Mouse (Mus musculus): Measurements from ENCODE around the gene Gm11985.

The Gm11985 gene

DNA sequence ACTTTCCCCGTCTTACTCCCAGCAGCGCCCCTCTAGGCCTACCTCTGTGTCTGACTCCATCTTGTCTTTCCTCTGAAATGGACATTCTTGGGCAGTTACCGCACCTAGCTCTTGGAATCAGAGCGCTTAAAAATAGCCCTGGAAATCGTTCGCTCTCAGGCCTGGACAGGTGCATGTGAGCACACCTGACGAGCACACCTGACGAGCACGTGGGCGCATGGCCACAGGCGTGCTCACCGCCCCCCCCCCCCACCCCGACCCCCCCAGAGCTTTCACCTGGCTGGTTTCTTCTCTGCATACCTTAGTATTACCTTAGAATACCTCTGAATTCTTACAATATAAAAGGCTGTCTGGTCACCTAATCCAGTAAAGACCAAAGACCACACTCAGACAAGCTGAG is at the start of gene Gm11985:
Gene Gm11985, minus strand, starts transcription at position 101 of the 400 bp plus-strand sequence.
- DNase-seq (ENCODE audit: low read depth, low spot score), result no peak

DNA sequence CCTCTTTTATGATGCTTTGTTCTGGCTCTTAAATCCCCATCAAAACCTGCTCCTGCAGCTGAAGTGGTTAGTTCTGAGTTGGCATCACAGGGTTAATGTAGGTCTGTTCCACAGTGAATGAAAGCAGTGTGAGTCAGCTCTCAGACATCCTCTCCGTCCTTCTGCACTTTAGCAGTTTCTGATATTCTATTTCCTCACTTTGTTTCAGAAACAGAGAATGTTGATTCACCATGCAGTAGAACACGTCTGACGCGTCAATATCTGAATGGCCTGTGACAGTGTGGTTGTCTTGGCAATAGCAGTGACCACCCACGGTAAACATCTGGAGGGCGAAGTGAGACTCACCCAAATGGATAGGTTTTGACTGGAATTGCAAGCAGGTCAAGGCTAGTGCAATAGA is 49.3 kb upstream of the Gm11985 start:
- no peak for DNase-seq (ENCODE audit: low read depth, low spot score)

DNA sequence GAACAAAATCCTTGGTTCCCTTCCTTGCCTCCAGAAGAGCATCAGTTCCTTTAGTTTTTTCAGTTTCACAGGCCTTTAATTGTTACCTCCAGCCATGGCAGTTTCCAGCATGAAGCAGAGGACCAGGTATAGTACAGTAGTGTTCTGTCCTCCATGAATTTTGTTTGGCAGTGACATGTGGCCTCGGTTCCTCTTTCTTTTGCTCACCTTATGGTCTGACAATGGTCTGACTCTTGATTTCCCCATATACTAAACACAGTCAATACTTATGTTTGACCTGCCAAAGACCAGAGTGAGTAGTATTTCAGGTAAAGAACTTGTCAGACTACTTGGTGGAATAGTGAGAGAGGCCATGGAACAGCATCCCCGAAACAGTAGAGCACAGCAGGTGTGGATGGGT is 48.4 kb upstream of the Gm11985 start:
- no peak for DNase-seq (ENCODE audit: low read depth, low spot score)

DNA sequence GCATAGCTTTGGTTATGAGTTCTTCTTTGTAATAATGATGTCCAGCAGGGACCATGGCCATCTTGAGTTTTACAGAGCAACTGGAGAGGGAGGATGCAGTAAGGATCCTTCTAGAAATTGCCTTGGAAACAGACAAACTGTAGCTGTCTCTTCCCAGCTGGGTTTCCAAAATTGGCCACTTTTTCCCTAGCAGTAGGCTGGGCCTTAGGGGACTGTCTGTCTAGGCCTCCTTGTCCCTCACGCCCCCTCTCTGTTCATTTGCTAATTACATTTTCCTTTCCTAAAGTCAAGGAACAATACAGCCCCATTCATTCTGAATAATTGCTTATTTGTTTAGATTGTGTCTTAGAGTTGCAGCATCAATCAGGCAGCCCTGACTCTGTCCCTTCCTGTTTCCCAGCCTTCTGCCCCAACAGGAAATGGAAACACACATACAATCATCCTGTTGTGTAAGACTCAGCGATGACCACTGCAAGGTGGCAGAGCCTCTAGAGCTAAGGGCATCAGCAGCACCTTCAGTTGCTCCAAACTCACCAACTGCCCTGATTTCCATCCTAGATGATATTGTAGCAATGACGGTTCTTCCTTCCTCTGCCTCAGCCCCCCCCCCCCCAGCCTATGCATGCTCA is 46.7 kb upstream of the Gm11985 start:
- peak; percentile 28 for DNase-seq (ENCODE audit: low read depth, low spot score)

DNA sequence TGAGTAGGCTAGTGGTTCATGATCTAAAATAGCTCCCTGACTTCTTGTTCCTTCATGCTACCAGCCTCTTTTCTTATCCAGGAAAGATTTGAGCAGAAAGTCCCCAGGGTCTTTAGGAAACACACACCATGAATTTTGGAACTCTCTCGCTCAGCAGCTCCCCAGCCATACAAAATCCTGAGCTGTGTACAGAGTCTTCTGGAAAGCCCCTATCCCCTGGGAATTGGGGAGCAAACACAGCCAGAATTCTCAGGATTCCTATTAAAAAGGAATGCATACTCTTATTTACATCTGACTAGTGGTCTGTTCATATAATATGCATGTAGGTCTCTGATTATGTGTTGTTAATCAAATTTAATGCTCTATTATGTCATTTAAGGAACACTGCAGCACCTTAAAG is 46.1 kb upstream of the Gm11985 start:
- DNase-seq (ENCODE audit: low read depth, low spot score), result no peak

DNA sequence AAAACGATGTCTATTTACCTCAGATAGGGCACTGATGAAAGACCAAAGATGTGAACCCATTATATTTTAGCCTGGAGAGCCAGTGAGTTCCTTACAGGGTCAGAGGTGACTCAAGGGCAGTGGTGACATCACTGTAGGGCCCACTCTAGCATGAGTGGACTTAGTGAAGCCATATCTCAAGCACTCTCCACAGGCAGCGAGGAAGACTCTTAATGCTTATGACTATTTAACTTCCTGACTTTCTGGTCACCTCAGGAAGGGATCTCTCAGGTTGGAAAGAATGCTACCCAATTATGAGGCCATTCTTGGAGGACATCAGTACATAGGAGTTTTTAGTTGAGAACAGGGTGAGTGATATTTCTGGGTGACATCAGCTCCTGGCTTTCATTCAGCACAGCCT is 45.0 kb upstream of the Gm11985 start:
- DNase-seq (ENCODE audit: low read depth, low spot score), result no peak

DNA sequence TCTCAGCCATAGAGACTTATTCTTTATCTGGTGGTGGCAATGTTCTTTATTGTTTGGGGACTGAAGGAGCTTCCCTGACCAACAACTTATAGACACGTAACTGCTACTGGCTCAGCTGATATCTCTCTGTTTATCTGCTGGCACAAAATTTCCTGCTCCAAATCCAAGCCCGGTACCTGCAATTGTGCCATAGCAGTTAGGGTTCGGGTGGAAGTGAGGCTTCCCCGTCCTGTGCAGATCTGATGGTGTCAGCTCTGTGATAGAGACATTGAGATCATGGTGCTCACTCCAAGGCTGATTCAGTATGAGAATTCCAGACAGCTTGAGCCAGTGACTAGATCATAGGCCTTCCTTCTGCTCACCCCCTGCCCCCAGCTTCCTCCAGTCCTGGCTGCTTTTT is 43.6 kb upstream of the Gm11985 start:
- no peak for DNase-seq (ENCODE audit: low read depth, low spot score)

- DNase-seq (ENCODE audit: low read depth, low spot score), result no peak
These were observed 41.6 kb upstream of the Gm11985 start for GRCm38 (mm10) chr11:7230000-7230399.

DNA sequence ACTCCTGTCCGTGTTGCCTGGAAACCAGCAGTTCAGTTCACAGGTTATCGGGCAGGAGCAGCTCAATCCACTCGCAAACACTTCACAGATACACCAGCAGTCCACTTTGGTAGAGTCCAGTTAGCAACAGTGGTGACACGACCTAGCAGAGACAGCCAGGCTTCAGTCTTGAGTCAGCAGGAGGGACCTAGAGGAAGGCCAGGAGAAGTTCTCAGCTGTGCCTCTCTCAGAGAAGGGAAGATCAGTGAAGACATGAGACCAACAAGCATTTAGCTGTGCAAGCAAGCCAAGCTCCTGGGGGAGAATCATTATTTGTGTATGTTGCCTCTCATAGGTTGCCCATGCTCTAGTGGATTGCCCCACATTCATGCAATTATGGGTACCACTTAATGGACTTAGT is 39.7 kb upstream of the Gm11985 start:
- no peak for DNase-seq (ENCODE audit: low read depth, low spot score)

DNA sequence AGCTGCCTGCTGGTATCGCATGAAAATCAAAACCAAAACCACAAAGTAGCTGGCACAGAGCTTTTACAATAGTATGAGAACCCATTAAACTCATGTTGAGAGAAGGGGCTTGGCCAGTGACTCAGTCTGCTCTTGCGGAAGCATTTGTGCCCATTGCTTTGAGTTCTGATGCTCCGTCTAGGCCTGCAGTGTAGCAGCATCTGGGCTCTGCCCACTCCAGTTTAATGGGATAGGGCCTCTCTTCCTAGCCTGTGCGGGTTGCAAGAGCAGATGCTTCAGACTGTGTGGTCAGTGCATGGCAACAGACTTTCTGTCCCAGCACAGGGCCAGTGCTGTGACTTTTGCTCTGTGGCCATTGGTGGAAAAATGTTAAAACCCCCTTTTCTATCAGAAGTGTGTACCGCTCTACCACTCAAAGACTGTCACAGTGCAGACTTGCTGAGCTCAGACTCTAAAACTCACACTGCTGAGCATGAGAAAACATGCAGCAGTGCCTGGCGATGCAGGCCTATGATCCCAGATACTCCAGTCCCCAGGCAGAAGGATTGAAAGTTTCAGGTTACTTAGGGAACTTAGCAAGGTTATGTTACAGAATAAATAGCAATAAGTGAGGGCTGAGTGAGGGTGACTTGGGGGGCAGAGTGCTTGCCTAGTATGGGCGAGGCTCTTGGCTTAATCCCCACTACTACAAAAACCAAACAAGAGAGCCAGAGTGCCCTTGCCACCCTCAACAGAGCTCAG is 38.6 kb upstream of the Gm11985 start:
- DNase-seq (ENCODE audit: low read depth, low spot score), result no peak

GRCm38 (mm10) chr11:7226200-7226599 is 37.8 kb upstream of the Gm11985 start:
- no peak for DNase-seq (ENCODE audit: low read depth, low spot score)

DNA sequence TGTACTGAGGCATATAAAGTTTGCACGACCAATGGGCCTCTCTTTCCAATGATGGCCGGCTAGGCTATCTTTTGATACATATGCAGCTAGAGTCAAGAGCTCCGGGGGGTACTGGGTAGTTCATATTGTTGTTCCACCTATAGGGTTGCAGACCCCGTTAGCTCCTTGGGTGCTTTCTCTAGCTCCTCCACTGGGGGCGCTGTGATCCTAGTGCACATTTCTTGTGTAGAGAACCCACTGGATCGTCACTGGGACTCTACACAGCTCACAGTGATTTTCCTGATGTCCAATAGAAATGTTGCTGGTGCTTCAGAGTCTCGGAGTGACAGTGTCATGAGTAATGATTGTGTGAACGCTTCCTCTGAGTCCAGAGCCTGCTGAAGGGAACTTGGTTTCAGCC is 33.5 kb upstream of the Gm11985 start:
- peak; percentile 73 for DNase-seq (ENCODE audit: low read depth, low spot score)

DNA sequence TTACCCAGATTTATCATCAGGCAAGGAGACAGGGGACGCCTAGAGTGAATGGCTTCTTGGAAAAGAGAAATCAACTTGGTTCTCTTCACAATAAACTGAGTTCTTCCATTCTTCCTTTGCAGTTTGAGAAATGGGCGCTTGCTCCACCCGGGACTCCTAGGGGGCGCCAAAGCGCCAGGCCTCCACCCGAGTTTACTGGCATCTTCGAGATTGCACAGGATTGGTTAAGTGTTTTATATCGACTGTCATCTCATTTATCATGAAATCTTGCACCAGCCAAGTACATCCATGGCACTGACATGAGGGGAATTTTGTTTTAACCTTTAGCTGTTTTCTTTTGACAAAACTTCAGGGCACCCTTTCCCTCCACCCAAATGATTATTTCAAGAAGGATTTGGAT is 27.3 kb upstream of the Gm11985 start:
- DNase-seq (ENCODE audit: low read depth, low spot score), result peak; percentile 56

- peak; percentile 74 for DNase-seq (ENCODE audit: low read depth, low spot score)
These were observed 26.4 kb upstream of the Gm11985 start for GRCm38 (mm10) chr11:7214761-7215160.

DNA sequence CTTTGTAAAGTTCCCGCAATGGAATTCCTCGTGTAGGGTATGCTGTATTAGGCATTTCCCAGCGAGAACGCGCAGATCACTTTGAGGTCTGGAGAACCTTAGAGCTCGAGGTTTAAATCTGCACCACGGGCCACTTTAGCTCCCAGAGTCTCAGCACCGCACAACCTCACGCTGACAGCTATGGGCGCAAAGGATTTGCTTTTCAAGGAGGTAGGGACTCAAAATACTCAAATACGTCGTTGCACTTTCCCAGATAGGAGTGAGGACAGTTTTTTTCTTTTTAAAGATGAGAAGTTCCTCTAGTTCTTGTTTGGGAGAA is 25.9 kb upstream of the Gm11985 start:
- DNase-seq (ENCODE audit: low read depth, low spot score), result no peak

GRCm38 (mm10) chr11:7213501-7214341 is 25.4 kb upstream of the Gm11985 start, which contains the start of gene Igfbp3:
Gene Igfbp3, minus strand, starts transcription at chr11:7213923.
- DNase-seq (ENCODE audit: low read depth, low spot score), result peak; percentile 69

GRCm38 (mm10) chr11:7213161-7213500 is 24.8 kb upstream of the Gm11985 start:
- peak; percentile 62 for DNase-seq (ENCODE audit: low read depth, low spot score)

- DNase-seq (ENCODE audit: low read depth, low spot score), result no peak
These were observed 23.9 kb upstream of the Gm11985 start for GRCm38 (mm10) chr11:7212126-7212798.

DNA sequence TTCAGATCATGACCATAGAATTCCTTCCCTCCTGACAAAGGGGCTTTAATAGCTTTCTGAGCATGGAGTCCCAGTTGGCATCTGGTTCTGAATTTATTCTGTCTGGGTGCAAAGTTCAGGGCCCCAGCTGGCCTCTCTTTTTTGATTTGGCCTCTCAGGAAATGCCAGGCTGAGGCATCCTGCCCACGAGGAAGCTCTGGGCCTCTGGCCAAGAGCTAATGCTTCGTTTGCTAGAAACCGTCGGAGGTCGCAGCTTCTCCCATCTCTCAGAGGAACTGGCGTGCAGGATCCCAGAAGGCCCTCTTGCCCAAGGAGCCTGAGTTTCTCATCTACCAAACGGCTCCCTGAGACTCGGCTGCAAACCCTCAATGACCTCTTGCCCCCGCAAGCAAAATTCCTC is 22.8 kb upstream of the Gm11985 start:
- DNase-seq (ENCODE audit: low read depth, low spot score), result no peak

DNA sequence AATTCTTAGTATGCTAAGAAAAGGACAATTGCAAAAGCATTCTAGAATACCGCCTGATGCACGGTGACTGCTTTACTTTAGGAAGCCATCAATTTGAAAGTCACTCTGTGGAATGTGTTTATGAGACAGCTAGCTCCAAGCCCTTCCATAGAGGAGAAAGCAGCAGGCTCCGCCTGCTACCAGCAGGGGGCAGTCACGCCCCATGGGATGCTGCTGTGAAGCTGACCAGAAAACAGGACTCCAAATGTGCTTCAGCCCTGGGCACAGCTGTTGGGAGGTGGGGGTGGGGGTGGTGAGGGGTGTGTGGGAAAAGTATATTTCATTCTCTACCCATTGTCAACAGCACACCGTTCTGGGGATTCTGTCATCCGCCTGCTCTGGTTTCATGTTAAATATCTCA is 22.0 kb upstream of the Gm11985 start:
- DNase-seq (ENCODE audit: low read depth, low spot score), result peak; percentile 64

GRCm38 (mm10) chr11:7203846-7204245 is 15.5 kb upstream of the Gm11985 start:
- no peak for DNase-seq (ENCODE audit: low read depth, low spot score)

GRCm38 (mm10) chr11:7202206-7202605 is 13.8 kb upstream of the Gm11985 start:
- DNase-seq (ENCODE audit: low read depth, low spot score), result no peak
